Mouse (Mus musculus) small intestine, adult 2 months (tissue): ENCODE data around the gene P4ha2. TPM values are rescaled to one million over a fixed set of nuclear protein-coding genes. Genes with fewer than 3 reads are reported as not detected.
"Not testable (repeated sequence)": the region's sequence is repeated elsewhere in the genome, so short reads cannot be mapped to it uniquely, and the experiment has no call there.

Experiments used
- H3K27ac ChIP-seq: fragments of 200-500 bp; 2 replicates; pipeline ENCODE4 v1.5.1; 2012; ENCODE audit warnings: low read depth, low read length, control low read depth, inconsistent platforms; ENCODE audit not compliant: insufficient read depth
- H3K27me3 ChIP-seq: fragments of 200-500 bp; 2 replicates; pipeline ENCODE4 v1.6.1; 2012; ENCODE audit warnings: mild to moderate bottlenecking, moderate library complexity, low read length, inconsistent platforms; ENCODE audit not compliant: control insufficient read depth, insufficient read depth
- H3K36me3 ChIP-seq: fragments of 200-500 bp; 2 replicates; pipeline ENCODE4 v1.6.1; 2012; ENCODE audit warnings: mild to moderate bottlenecking, low read length, control low read depth, inconsistent platforms; ENCODE audit not compliant: control insufficient read depth, insufficient read depth
- H3K4me1 ChIP-seq: fragments of 200-500 bp; 2 replicates; pipeline ENCODE4 v1.6.1; 2012; ENCODE audit warnings: low read length, inconsistent platforms, mixed read lengths; ENCODE audit not compliant: control insufficient read depth, insufficient read depth, insufficient read length
- H3K4me3 ChIP-seq: fragments of 200-500 bp; 2 replicates; pipeline ENCODE4 v1.5.1; 2012; ENCODE audit warnings: low read depth, mild to moderate bottlenecking, control low read depth, inconsistent platforms, low read length, moderate library complexity
- CTCF ChIP-seq: fragments of 200-500 bp; IDR thresholded peaks from 2 replicates; pipeline ENCODE4 v1.5.1; 2012; ENCODE audit warnings: low read depth, mild to moderate bottlenecking, control low read depth, inconsistent platforms, low read length, moderate library complexity, mixed read lengths; ENCODE audit not compliant: insufficient replicate concordance, insufficient read length; ENCODE audit errors: extremely low read depth
- POLR2A ChIP-seq: fragments of 200-500 bp; IDR thresholded peaks from 2 replicates; pipeline ENCODE4 v1.6.1; 2012; ENCODE audit warnings: low read depth, mild to moderate bottlenecking, control low read depth, inconsistent platforms, low read length, moderate library complexity
- WGBS: fragments of 180-500 bp; shearing (Covaris S2); methylation state at CpG from one replicate; pipeline ENCODE4 v1.1.7; 2018; 5-methylcytosine and 5-hydroxymethylcytosine counted together
- polyA plus RNA-seq: library from polyadenylated mRNA; depleted of rRNA; stranded (reverse); fragments of >200 nt; gene quantifications from 2 replicates; pipeline ENCODE4 v1.2.3, GENCODE M21; 2012

The P4ha2 gene
- polyA plus RNA-seq, 1 experiment = 1.5 TPM

DNA sequence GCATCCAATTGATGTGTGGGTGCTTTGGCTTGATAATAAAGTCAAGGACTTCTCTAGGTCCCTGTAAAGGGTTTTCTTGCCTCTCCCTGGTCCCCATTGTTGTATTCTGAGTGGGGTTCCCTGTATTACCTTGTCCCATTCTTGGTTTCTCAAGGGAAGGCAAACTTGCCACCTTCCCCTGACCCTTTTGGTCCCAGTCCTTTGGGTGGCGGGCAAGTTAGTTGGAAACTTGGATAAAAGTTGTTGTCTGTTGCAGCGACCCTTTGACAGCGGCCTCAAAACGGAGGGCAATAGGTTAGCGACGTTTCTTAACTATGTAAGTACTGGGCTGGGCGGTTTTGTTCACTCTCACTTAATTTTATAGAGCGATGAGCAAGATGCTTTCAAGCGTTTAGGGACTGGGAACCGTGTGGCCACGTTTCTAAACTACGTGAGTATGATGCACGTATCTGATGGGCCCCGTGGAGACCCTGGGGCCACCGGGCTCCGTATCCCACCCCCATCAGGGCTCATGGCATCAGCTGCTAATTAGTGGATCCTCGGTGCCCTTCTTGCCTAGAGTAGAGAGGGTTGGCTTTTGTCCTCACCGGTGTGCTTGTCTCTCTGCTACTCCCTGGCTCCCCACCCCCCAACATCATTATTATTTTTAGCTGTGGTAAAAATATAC lies 26.2 kb downstream of the P4ha2 start:
- no peak for TF ChIP-seq POLR2A
- no peak for TF ChIP-seq CTCF
- Histone ChIP-seq H3K27me3 (no peaks in the 10 kb centered on the region), H3K4me1 (no peaks in the 10 kb centered on the region), H3K27ac (no peak overlapping the region), H3K36me3 (no peaks in the 10 kb centered on the region), H3K4me3 (no peak overlapping the region)
- WGBS = 87% methylated on average over 18 of the region's 18 CpGs

DNA sequence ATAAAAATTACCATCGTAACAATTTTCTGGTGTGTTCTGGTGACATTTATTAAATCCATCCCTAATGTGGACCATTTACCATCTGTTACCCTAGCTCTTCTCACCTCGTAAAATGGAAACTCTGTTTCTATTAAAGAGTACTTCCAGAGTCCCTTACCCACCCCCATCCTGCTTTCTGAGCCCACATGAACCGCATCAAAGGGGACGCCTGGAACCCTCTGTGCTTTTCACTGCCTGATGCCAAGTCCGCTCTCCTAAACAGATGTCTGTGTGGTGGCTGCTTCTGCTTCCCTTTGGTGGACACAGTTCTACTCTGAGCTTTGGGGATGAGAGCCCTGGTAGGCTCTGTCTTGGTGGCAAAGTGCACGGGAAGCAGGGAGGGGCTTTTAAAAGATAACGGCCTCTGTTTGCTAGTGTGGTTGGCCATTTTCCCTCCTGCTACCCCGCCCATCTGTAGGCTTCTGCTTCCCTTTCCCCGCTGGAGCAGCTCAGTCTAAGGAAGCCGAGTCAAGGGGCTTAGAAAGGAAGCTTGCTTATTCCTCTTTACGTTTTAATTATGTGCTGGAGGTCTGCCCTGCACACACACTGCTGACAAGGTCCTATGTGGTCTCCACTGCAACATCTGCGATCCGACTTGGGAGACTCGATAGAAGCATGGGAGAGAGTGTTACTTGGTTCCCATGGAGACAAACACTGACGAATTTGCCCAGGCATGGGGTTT lies 26.9 kb downstream of the P4ha2 start:
- Histone ChIP-seq H3K36me3 (no peaks in the 10 kb centered on the region), H3K27me3 (no peaks in the 10 kb centered on the region), H3K4me1 (no peaks in the 10 kb centered on the region), H3K27ac (no peak overlapping the region), H3K4me3 (no peak overlapping the region)
- 36% methylated on average over 15 of the region's 15 CpGs for WGBS
- TF ChIP-seq POLR2A = no peak
- no peak for TF ChIP-seq CTCF

DNA sequence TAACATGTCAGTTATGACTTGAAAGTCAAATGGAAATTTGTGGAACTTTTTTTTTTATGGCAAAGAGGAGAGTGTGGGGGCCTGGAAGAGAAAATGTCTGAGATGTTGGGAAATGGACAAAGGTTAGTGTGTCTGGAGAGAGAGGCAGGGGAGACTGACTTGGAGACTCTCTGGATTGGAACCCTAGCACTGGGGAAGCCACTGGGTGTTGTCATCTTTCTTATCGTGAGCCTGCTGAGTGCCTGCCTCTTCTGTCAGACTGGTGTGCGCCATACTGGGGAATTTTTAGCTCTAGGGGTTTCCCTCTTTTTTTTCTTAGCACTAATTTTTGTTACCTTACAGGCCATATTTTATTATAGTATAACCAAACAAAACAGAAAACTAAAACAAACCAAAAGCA lies 27.5 kb downstream of the P4ha2 start:
- Histone ChIP-seq H3K27ac (no peak overlapping the region), H3K4me3 (no peak overlapping the region), H3K4me1 (no peaks in the 10 kb centered on the region), H3K36me3 (no peaks in the 10 kb centered on the region), H3K27me3 (no peaks in the 10 kb centered on the region)
- WGBS = 73% methylated on average over 2 of the region's 2 CpGs
- TF ChIP-seq CTCF (no peak), POLR2A (no peak)

- H3K27ac ChIP-seq = no peak overlapping the region
- no peak overlapping the region for H3K4me3 ChIP-seq
- no peaks in the 10 kb centered on the region for H3K27me3 ChIP-seq
- no peaks in the 10 kb centered on the region for H3K36me3 ChIP-seq
- H3K4me1 ChIP-seq = no peaks in the 10 kb centered on the region
- TF ChIP-seq CTCF (no peak), POLR2A (no peak)
- 84% methylated on average over 8 of the region's 8 CpGs for WGBS
These were observed 30.1 kb downstream of the P4ha2 start for GRCm38 (mm10) chr11:54129955-54130354.

GRCm38 (mm10) chr11:54130721-54131120 lies 30.8 kb downstream of the P4ha2 start:
- H3K4me3 ChIP-seq = no peak overlapping the region
- H3K4me1 ChIP-seq = no peaks in the 10 kb centered on the region
- H3K36me3 ChIP-seq = no peaks in the 10 kb centered on the region
- WGBS = 80% methylated on average over 6 of the region's 6 CpGs
- H3K27me3 ChIP-seq = no peaks in the 10 kb centered on the region
- TF ChIP-seq POLR2A (no peak), CTCF (no peak)
- no peak overlapping the region for H3K27ac ChIP-seq

GRCm38 (mm10) chr11:54132290-54132689 lies 32.4 kb downstream of the P4ha2 start:
- Histone ChIP-seq H3K27ac (no peak overlapping the region), H3K4me1 (no peaks in the 10 kb centered on the region), H3K27me3 (no peaks in the 10 kb centered on the region), H3K4me3 (no peak overlapping the region), H3K36me3 (no peaks in the 10 kb centered on the region)
- 73% methylated on average over 10 of the region's 10 CpGs for WGBS
- TF ChIP-seq POLR2A = no peak
- TF ChIP-seq CTCF = no peak

DNA sequence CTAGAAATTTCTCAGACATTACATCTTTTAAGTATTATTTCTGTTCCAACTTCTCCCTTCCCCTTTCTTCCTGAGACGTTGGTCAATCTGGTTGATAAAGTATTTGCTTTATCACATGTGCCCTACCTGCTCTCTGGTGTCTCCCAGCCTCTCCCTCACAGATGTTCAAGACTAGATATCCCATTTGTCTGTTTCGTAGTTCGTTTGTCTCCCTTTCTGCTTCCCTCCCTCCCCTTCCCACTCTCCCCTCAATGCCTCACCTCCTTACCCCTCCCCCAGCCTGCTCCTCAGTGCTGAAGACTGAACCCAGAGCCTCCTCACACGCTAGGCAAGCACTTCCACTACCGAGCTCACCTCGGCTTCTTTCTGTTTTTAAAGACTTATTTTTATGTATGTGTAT lies 35.0 kb downstream of the P4ha2 start:
- TF ChIP-seq POLR2A = no peak
- no peak for TF ChIP-seq CTCF
- no peaks in the 10 kb centered on the region for H3K4me1 ChIP-seq
- no peak overlapping the region for H3K27ac ChIP-seq
- H3K27me3 ChIP-seq = no peaks in the 10 kb centered on the region
- H3K36me3 ChIP-seq = no peaks in the 10 kb centered on the region
- 67% methylated on average over 6 of the region's 6 CpGs for WGBS
- H3K4me3 ChIP-seq = no peak overlapping the region

DNA sequence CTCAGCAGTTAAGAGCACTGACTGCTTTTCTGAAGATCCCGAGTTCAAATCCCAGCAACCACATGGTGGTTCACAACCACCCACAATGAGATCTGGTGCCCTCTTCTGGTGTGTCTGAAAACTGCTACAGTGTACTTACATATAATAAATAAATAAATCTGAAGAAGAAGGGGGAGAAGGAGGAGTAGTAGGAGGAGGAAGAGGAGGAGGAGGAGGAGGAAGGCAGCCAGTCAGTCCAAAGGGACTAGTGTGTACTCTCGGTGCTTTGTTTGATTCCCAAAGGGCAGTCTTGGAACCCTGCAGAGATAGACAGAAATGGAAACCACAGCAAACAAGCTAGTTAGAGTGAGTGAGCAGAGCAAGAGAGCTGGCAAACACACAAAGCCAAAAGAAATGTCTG lies 40.3 kb downstream of the P4ha2 start:
- H3K4me1 ChIP-seq, H3K27me3 ChIP-seq, H3K27ac ChIP-seq, H3K36me3 ChIP-seq, H3K4me3 ChIP-seq: not testable (repeated sequence)
- 41% methylated on average over 2 of the region's 2 CpGs for WGBS
